Mouse (Mus musculus): ENCODE measurements around the gene Col13a1.
A peak's percentile ranks its signal among the peaks of the same experiment; 100 is the strongest.

Gene Col13a1

DNA sequence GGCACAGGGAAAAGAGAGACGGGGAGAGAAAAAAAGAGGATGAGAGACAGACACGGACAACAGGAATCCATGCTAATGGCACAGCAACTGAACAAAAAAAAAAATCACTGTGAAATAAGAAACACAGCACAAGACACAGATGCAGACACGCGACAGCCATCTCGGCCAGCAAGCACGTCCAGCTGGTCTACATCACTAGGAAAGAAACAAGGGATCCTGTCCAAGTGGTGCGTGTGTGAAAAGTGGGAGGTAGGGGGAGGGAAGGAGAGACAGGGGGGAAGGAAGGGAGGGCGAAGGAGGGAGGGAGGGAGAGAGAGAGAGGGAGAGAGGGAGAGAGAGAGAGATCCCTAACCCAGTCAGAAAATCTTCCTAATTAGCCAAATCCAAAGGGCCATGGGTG lies 73.6 kb downstream of the Col13a1 start:
- no peak for DNase-seq (ENCODE audit: low spot score)

DNA sequence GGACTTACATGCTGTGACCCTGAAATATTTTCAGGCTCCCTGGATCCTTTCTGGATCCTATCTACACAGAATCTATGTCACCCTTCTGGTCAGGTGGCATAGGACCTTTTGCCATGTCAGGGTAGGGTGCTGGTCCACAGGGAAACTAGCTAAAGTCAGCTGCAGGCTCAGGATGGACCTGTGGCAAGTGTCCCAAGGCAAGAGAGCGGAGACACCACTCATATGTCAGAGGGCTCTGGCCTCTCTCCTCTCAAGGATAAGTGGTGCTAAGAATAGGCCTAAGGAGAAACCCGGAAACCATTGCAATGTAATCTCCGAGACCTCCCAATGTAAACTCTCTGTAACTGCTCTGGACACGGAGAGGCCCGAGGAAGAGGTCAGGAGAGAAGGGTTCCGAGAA lies 80.8 kb downstream of the Col13a1 start:
- DNase-seq (ENCODE audit: low spot score), result no peak

DNA sequence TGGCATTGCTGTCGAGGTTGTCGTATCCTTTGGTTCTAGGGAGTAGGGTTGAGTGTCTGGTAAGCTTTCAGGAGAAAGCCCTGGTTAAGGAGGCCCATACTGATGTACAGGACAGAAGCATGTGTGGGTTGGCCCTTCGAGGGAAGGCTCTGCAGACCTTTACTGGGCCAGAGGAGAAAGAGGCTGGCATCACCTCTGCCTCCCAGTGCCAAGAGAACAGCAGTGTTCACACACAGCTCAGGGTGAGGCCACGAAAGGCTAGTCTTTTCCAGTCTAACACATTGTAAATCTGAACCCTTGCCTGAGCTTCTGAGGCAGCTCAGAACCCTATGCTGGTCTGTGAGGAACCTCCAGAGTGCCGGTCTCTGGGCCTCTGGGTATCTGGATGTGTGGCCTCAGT lies 84.3 kb downstream of the Col13a1 start:
- DNase-seq (ENCODE audit: low spot score), result no peak

DNA sequence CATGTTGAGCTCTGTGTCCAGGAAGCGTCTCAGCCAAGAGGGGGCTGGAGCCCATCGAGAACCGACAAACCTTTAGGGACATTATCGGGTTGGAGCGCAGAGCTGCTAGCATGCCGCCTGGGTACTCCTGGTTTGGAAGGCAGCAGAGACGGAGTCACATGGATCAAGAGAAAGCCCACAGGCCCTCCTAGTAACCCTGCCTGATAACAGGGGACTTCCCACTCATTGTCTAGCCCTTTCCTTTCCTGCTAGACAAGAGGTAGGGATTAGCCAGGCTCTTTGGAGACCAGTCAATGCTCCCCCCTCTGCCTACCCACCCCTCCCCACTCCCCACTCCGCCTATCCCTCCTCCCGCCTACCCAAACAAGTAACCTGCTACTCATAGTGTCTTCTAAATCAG lies 87.8 kb downstream of the Col13a1 start:
- no peak for DNase-seq (ENCODE audit: low spot score)

DNA sequence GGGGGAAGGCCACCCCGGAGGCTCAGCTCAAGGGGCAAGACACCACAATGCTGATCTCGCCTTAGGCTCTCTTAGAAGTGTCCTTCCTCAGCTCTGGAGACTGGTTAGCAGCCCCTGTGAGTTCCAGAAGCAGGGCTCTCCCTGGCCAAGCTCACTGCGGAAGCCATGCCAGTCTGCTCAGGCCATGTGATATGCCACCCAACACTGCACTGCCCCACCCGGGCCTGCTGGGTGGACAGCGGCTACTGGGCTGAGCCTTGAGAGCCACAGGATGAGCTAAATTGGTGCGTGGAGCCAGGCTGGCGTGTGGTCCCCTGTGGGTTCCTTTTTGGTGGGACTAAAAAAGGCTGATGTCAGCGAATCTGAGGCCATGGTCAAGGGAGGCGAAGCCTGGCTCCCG lies 88.6 kb downstream of the Col13a1 start:
- no peak for DNase-seq (ENCODE audit: low spot score)

DNA sequence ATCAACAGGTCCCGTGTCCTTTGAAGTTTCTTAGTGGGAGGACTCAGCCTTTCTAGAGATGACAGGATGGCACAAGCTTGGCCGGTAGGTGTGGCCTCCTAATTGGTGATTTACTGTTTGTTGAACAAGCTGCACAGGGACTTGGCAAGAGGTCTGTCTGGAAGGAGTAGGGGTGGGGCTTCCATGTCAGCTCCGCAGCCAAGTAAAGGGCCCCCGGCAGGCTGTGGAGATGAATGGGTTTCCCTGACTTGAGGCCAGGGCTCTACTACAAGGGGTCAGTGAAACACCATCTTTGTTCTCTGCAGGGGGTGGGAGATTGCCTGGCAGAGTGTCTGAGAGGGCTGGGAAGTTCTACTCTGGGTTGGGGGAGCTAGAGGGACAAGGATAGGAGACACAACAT lies 99.5 kb downstream of the Col13a1 start:
- peak; percentile 3 for DNase-seq (ENCODE audit: low spot score)

DNA sequence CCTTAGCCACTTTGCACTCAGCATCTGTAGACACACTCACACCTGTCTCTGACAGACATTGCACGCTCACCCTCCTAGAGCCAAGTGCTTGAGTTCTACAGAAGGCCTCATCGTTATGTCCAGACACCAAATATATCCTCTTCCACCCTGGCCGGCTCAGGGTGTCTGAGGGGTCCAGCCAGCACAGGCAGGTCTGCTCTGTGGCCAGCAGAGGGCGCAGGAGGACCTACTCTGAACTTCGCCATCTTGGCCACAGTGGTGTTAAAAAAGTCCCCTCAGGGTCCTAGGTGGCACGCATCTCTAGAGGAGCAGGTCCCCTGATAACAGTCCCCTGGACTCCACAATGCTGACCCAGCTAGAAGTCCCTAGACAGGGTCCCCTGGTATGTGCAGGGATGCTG lies 101.1 kb downstream of the Col13a1 start:
- peak; percentile 51 for DNase-seq (ENCODE audit: low spot score)

DNA sequence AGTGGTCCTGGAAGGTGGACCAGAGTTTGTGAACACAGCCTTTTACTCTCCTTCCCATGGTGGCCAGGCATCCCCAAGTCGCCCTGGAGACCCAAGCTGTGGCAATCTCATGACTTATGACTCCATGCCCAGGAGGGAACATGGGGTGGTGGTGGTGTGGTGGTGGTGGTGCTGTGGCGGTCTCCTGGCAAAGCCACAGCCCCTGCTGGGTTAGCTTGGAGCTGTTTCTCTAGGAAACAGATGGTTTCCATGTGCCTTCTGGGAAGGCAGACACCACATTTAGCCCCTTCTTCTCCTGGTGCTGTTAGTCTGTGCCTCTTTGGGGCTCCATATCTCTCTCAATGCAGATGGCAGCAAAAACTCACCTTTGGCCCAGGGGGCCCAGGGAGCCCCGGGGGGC lies 109.1 kb downstream of the Col13a1 start:
- no peak for DNase-seq (ENCODE audit: low spot score)

DNA sequence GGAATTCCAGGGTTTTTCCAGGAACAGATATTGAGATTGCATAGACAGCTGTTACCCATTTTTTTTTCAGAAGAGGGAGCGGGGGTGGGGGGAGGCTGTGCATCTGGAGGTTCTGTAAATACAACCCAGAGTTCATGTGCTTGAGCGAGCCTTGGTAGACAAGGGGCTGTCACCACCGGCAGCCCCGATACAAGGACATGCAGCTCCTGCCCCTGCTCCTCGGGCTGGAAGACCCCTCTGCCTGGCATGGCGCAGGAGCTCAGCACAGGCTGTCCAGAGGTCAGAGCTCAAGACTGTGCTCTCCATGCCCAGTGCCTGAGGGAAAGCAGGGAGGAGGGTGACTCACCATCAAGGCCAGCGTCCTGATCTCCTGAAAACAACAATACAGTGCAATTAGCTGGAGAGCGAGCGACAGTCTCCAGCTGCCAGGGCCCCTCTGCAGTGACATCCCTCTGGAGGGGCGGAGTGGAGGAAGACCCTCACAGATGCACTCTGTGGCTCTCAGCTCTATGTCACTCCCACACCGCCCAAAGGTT lies 112.8 kb downstream of the Col13a1 start:
- DNase-seq (ENCODE audit: low spot score), result no peak

DNA sequence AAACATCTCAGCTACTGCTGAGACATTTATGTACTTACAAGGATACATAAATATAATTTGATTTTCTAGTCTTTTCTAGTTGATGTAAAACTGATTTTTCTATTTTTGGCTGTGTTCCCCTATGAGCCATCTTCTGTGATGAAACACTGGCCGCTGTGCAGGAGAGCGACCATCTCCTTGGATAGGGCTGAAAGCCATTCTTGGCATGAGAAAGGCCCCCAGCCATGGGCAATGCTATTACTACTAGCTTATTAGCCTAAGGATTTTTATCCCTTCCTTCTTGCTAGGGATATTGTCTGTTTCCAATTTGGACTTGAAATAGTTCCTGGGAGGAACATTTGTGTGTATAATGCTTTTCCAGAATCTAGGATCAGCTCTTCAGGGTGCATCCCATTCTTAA lies 119.5 kb downstream of the Col13a1 start:
- DNase-seq (ENCODE audit: low spot score), result no peak

DNA sequence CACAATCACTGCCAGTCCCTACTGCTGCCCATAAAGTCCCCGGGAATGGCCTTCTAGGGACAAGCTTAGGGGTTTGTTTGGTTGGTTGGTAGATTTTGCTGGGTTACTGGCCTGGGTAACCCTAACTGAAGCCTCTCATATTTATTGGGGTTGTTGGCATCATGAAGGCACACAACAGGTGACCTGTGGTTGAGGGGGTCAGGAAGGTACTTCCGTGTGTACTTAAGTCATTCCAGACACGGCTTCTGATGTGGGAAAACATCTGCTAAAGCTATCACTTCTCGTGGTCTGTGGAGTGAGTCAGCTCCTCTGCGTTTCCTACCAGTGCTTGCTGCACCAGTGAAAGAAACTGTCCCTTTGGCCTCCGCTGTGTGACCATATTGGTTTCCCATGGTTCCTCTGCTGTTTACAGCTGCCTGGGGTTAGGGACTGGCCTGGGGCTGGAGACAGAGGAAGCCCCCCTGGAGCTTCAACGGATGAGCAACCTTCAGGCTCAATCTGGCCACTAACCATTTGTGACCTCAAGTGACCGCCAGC lies 123.7 kb downstream of the Col13a1 start:
- no peak for DNase-seq (ENCODE audit: low spot score)

DNA sequence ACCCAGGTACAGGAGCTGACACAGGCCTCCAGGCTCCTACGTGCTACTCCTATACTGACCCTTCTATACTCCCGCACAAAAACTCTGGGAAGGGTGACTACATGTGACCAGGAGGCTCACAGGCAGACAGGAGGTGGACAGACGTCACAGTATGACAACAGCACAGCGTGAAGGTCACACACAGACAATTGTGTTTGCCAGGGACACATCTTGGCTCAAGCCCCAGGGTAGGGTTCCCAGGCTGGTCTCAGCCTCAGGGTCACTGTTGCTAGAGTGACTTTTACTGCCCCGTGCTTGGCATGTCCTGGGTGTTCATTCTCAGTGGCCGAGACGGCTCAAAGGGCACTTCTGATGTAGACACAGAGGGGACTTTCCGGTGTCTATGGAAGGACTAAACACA lies 126.1 kb downstream of the Col13a1 start:
- DNase-seq (ENCODE audit: low spot score), result no peak

DNA sequence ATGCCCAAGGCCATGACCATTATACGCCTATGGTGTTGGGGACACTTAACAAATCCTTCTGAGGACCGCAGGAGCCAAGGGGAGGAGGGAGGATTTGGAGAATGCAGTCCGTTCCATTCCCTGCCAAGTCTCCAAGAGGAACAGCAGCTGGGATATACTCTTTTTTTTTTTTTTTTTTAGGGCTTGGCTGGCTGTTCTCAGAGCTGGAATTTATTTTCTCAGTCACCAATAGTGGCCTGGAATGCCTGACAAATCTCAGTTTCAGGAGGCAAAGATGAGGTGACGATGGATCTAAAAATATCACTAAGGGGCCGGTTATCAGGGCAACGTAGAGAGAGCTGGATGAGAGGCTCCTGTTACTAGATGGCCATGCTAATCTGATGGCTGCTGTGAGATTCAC lies 130.4 kb downstream of the Col13a1 start:
- no peak for DNase-seq (ENCODE audit: low spot score)

DNA sequence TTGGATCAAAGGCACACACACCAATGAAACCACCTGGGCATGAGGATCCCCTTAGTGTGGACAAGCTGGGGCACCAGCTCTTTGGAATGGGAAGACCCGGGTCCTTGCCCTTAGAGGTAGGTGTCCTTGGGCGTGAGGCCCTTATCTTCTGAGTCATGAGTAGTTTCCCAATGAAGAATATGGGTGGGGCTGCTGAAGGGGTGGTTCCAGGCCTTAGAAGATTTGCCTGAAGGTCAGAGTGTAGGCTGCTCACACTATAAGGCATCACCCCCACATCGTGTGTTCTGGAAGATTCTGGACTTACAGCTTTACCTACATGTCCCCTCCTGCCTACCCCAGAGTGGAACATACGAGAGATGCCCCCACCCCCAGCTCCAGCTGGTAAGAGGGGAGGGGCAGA lies 133.4 kb downstream of the Col13a1 start:
- no peak for DNase-seq (ENCODE audit: low spot score)

DNA sequence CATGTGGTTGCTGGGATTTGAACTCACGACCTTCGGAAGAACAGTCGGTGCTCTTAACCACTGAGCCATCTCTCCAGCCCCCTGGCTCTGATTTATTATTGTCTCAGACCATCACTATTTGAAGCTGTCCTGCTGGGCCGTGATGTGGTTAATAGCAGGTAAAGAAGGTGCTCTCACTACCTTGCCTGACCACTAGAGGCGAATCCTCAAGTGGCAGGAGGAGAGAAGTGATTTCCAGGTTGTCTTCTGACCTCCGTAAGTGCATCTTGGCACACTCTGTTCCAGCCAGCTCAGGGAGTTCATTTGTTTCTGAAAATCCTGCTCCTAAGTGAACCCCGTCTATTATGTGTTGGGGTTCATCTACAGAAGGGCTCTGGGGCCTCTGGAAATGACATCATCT lies 134.4 kb downstream of the Col13a1 start:
- DNase-seq (ENCODE audit: low spot score), result no peak

DNA sequence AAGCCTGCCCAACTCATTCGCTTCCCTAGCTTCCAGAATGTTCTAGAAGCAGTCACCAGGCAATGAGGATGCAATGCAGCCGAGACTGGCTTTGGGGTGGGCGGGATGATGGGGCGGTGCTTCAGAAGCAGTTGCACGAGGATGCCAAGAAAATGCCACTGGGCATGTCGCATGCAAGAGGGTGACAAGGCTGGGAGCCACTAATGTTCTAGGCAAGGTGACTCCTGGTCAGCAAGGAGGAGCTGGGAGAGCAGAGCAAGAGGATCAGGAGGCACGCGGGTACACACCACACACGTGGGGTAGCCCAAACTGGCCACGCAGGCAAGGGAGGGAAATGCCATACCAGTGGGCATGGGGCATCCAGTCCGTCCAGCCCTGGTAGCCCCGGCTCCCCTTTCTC lies 136.6 kb downstream of the Col13a1 start:
- DNase-seq (ENCODE audit: low spot score), result no peak

DNA sequence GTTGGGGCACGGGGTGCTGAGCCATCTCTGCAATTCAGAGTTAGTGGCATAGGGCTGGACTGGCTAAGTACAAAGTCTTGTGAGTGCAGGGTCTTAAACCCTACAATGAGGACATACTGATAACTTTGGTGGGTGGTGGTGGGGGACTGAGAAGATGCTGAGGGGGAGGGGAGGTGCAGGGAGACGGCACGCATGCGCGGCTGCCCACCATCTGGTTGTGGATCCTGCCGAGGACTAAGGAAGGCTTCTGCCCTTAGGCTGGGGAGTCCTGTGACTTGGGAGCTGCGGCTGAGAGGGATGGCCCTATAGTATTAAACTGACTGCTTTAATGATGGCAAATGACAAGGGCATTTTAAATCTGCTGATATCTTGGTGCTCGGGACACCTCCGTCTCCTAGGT lies 139.6 kb downstream of the Col13a1 start:
- no peak for DNase-seq (ENCODE audit: low spot score)

DNA sequence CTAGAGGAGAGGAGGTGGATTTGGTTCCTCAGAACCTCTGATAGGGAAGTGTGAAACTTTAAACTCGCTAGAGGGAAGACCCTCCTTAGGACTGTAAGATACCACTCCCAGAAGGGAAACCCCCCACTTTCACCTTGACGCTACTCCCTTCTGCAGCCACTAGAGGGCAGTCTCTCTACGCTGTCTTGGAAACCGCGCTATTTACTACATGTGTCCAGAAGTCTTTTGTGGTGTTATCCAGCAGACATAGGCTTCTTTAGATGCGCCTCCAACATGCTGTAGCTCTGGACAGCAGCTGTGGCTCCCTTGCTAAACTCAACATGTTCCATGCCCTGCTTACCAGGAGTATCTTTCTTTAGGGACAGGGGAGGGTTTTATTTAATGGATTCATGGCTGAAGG lies 140.1 kb downstream of the Col13a1 start:
- no peak for DNase-seq (ENCODE audit: low spot score)

DNA sequence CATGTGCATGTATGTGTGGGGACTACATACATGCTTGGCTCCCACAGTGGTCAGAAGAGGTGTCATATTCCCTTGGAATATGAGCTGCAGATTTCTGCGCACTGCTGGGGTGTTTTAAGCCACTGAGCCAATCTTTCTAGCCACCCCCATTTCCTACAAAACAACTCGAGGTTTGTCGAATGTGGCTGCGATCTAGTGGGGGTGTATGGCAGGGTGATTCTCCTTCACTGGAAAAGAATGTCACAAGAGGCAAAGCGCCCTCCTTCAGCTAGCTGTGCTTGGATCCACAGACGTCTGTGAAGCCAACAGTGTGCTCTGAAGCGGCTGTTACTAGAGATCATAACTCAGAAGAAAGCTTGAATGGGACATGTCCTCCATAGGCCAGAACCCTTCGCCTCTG lies 141.6 kb downstream of the Col13a1 start:
- no peak for DNase-seq (ENCODE audit: low spot score)

DNA sequence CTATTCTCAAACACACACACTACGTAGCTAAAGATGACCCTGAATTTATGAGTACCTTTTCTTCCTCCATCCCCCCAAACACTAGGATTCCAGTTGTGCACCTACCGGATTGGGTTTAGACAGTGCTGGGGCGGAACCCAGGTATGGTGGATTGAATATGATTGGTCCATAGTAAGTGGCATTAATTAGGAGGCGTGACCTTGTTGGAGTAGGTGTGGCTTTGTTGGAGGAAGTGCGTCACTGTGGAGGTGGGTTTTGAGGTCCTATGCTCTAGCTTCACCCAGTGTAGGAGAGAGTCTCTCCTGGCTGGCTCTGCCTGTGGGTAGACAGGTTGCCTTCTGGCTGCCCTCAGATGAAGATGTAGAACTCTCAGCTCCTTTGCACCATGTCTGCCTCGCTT lies 144.6 kb downstream of the Col13a1 start:
- no peak for DNase-seq (ENCODE audit: low spot score)

DNA sequence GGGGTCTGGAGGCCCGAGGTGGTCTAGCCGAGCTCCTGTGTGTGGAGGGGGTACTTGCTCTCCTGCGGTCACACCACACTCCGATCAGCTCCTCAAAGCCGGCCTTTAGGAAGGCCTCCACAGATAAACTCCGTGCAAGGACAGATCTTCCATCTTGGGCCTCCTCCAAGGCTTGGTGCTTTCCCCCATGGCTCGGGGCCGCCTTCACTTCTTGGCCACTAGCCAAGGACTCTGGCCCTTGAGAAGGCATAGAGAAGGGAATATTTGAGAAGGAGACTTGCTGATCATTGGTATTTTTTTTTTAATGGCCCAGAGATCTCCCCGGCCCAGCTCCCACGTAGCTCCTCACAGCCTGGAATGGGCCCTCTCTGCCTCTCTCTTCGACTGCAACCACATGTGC lies 146.2 kb downstream of the Col13a1 start:
- no peak for DNase-seq (ENCODE audit: low spot score)

DNA sequence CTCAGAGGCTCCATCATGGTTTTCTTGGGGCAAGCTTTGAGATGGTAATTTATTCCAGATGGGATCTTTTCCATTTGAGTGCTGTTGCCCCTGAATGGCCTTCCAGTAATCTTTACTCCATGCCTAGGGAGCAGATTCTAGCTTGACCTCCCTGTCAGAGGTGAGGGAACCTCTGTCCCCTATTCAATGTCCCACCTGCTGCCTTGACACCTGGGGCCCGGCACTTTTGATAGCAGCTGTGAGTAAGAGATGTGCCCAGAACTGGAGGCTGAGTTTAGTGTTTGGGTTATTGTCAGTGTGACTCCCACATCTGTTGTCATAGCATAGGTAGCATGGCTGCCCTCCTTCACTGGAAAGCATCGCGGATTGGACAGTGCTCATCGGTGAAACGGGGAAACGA lies 147.2 kb downstream of the Col13a1 start:
- DNase-seq (ENCODE audit: low spot score), result no peak

DNA sequence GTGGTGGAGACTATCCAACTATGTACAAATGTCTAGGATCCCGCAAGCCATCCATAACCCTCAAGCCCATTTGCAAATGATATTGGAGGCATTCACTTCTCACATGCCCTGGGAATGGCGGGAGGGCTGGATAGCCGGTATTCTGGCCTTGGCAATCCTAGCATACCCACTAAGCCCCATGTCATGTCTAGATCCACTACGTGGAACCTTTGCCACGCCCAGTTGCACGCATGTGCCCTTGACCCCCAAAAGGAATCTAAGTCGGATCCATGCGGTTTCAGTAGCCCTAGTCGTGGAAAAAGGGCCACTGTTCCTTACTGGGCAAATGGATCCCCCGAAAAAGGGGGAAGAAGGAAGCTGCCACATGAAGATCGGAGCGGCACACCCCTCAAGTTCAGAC lies 147.7 kb downstream of the Col13a1 start:
- DNase-seq (ENCODE audit: low spot score), result no peak

DNA sequence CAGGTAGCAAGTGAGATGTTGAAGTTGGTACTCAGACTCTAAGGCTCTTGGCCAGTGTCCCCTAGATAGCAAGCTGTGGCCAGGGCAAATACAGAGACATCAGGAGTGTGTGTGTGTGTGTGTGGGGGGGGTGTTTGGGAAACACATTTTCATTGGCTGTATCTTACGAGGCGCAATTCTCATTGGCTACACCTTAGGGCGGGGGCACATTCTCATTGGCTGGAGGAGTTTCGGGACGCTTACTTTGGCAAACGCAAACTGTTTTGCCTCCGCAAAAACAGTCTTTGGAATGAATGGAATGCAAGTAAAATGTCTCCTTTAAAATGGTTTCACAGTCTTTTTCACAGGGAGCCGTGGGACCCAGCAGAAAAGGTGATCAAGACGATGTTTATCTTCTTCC lies 148.1 kb downstream of the Col13a1 start:
- DNase-seq (ENCODE audit: low spot score), result no peak

DNA sequence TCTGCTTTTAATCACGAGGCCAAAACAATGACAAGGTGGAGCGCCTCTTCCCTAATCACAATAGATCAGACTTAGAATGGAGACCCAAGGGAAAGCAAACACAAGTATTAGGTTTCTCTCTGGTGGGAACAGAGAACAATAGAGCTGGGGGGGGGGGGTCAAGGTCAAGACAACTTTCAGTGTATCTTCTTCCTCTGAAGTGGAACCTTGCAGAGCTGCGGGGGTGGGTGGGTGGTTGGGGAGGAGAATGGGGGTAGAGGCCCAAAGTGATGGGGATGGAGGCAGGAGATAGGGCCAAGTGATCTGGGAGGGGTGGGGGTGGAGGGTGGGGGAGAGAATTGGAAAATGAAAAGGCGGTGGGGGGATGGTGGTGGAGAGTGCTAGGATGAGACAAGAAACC lies 149.9 kb downstream of the Col13a1 start:
- DNase-seq (ENCODE audit: low spot score), result no peak
